37 mouse cellular contexts compared by ENCODE assay signal in genomic region chr5:87255831-87256230, GRCm38 (mm10). TPM values are rescaled to one million over a fixed set of nuclear protein-coding genes. Genes with fewer than 3 reads are reported as not detected.
"Had no signal": no experiment of that assay in that cellular context is flagged by ENCODE, and none has a peak within 500 bp of the region (broad histone marks: within the 10 kb centered on the region; RNA-seq: fewer than 3 reads in every experiment).

No protein-coding gene starts in this region.

- H3K4me3 ChIP-seq: gastrocnemius, adult 2 months; heart, embryonic 10.5 days; heart, embryonic 12.5 days; hindbrain, embryonic 10.5 days; hindbrain, embryonic 12.5 days; intestine, embryonic 15.5 days; layer of hippocampus, adult 2 months; left cerebral cortex, adult 2 months; limb, embryonic 10.5 days; limb, embryonic 12.5 days; liver, embryonic 13.5 days; liver, embryonic 15.5 days had no signal

- H3K27ac ChIP-seq: gastrocnemius, adult 2 months; heart, embryonic 10.5 days; hindbrain, embryonic 10.5 days; hindbrain, embryonic 12.5 days; hindbrain, embryonic 14.5 days; intestine, embryonic 15.5 days; kidney, postnatal 0 days; layer of hippocampus, adult 2 months; left cerebral cortex, adult 2 months; limb, embryonic 10.5 days; limb, embryonic 12.5 days; liver, embryonic 13.5 days; liver, embryonic 15.5 days had no signal

- ATAC-seq: hindbrain, embryonic 16.5 days; inflammation-experienced regulatory T-cells, adult 6 months; intestine, embryonic 15.5 days; intestine, postnatal 0 days had no signal

- H3K36me3 ChIP-seq: heart, embryonic 10.5 days; heart, embryonic 12.5 days; hindbrain, embryonic 10.5 days; hindbrain, embryonic 12.5 days; intestine, embryonic 15.5 days; limb, embryonic 10.5 days; limb, embryonic 12.5 days; liver, embryonic 13.5 days; liver, embryonic 15.5 days had no signal

- H3K4me2 ChIP-seq: heart, embryonic 12.5 days; hindbrain, embryonic 12.5 days; hindbrain, embryonic 14.5 days; intestine, embryonic 15.5 days; limb, embryonic 12.5 days; liver, embryonic 11.5 days; liver, embryonic 13.5 days; liver, embryonic 15.5 days had no signal

- H3K9ac ChIP-seq: heart, embryonic 12.5 days; hindbrain, embryonic 12.5 days; hindbrain, embryonic 14.5 days; intestine, embryonic 15.5 days; limb, embryonic 12.5 days; liver, embryonic 13.5 days; liver, embryonic 15.5 days had no signal

- H3K9me3 ChIP-seq: heart, embryonic 10.5 days; heart, embryonic 12.5 days; hindbrain, embryonic 10.5 days; hindbrain, embryonic 12.5 days; intestine, embryonic 15.5 days; limb, embryonic 10.5 days; limb, embryonic 12.5 days; liver, embryonic 13.5 days; liver, embryonic 15.5 days had no signal

- H3K27me3 ChIP-seq: heart, embryonic 12.5 days; hindbrain, embryonic 12.5 days; intestine, embryonic 15.5 days; limb, embryonic 12.5 days; liver, embryonic 13.5 days; liver, embryonic 15.5 days had no signal

- DNase-seq: gastrocnemius, adult 2 months; gastrocnemius, postnatal 10 days; gastrocnemius, postnatal 25 days; heart, adult 18-20 months; heart, postnatal 10 days; heart, postnatal 4 days; kidney, postnatal 25 days; kidney, postnatal 4 days; liver, embryonic 13.5 days had no signal

- H3K4me1 ChIP-seq: heart, embryonic 10.5 days; heart, embryonic 12.5 days; hindbrain, embryonic 10.5 days; hindbrain, embryonic 12.5 days; intestine, embryonic 15.5 days; limb, embryonic 10.5 days; limb, embryonic 12.5 days; liver, embryonic 13.5 days; liver, embryonic 15.5 days had no signal

RNA-seq across cellular contexts. Expression of gene Ugt2b37, which starts 1.2 kb away (rescaled TPM):
- total RNA-seq: gastrocnemius, adult 2 months; gastrocnemius, postnatal 10 days; gastrocnemius, postnatal 25 days; gastrocnemius, postnatal 4 days; granulocyte monocyte progenitor cell, adult 5-6 weeks; heart, adult 18-20 months; heart, adult 8-10 months; heart, postnatal 10 days; heart, postnatal 25 days; heart, postnatal 4 days; layer of hippocampus, adult 2 months; layer of hippocampus, postnatal 10 days; layer of hippocampus, postnatal 25 days; left cerebral cortex, adult 2 months; left cerebral cortex, postnatal 14 days; left cerebral cortex, postnatal 36 days had no signal
- polyA plus RNA-seq: frontal cortex, adult 2 months; heart, embryonic 10.5 days; heart, embryonic 12.5 days; heart, embryonic 14.5 days; heart, embryonic 16.5 days; hindbrain, embryonic 10.5 days; hindbrain, embryonic 12.5 days; hindbrain, embryonic 14.5 days; hindbrain, embryonic 16.5 days; inflammation-experienced regulatory T-cells, adult 6 months; intestine, embryonic 15.5 days; limb, embryonic 10.5 days; limb, embryonic 12.5 days; limb, embryonic 14.5 days; liver, embryonic 11.5 days; liver, embryonic 13.5 days; liver, embryonic 15.5 days had no signal
